Mouse (Mus musculus): ENCODE measurements around the gene Mcrip2. TPM values are rescaled to one million over a fixed set of nuclear protein-coding genes. Genes with fewer than 3 reads are reported as not detected.
"Not testable (repeated sequence)": the region's sequence is repeated elsewhere in the genome, so short reads cannot be mapped to it uniquely, and the experiment has no call there.

The Mcrip2 gene
- polyA plus RNA-seq, 1 experiment: 6.8 TPM

DNA sequence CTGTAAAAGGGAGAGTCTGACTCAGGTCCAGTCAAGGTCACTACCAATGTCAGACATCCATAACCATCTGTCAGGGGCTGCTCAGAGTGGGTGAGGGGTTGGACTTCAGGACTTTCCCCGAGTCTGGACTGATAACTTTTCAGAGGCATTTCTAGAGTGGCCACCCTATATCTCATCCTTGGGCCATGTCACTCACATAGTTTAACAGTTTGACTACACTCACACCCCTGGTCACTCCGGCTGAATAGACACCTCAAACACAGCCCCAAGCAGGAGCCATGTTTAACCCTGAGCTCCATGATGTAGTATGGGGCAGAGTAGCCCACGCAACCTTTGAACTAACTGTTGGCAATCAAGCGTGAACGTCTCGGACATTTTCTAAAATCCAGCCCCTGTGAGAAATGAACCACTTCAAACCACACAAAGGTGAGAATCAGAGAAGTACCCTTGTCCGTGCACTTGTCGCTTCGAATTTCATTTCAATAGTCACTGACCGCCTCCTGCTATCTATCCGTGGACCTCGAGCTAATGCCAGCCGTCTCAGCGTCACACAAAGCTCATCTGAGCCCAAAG, 5.7 kb upstream of the Mcrip2 start:
- Histone ChIP-seq H3K4me1 (ENCODE audit: control insufficient read depth, insufficient read depth, low read length) (peaks cover 5% of the 10 kb centered on the region), H3K4me3 (replicated peaks; ENCODE audit: control insufficient read depth, low read depth, low read length) (peak overlapping the region; percentile 99), H3K27ac (ENCODE audit: control insufficient read depth, insufficient read depth, low read depth, low read length, poor library complexity) (peak overlapping the region; percentile 46)
- TF ChIP-seq CTCF (IDR thresholded peaks at IDR 0.05; ENCODE audit: control insufficient read depth, insufficient read depth, low read length) (no peak), POLR2A (IDR thresholded peaks at IDR 0.05; ENCODE audit: borderline replicate concordance, control insufficient read depth, low read depth, low read length) (no peak)
- 9% methylated on average over 14 of the region's 14 CpGs for WGBS

DNA sequence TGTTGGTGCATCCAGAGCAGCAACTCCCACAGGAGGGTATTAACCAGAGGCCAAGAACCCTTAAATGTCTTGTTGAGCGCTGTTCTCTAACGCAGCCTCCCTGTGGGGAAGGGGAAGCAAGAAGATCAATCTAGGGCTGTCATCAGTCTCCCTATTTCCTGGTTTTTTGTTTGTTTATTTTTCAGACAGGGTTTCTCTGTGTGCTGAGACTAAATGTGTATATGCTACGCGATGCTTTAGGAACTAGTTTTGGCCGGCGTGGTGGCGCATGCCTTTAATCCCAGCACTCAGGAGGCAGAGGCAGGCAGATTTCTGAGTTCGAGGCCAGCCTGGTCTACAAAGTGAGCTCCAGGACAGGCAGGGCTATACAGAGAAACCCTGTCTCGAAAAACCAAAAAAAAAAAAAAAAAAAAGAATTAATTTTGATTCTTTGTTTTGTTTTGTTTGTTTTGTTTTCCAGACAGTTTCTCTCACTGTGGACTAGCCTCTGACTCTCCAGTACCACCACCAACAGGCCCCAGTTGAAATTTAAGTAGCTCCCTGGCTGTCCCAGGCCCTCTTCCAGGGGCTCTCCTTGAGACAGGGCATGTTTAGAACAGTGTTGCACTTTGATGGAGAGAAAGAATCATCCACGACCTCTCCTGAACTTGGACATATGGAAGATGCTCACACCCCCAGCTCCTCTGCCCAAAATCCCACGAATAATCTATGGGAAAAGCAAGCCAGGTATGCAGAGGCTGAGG, 5.0 kb upstream of the Mcrip2 start:
- H3K4me3 ChIP-seq (replicated peaks; ENCODE audit: control insufficient read depth, low read depth, low read length): no peak overlapping the region
- H3K27ac ChIP-seq (ENCODE audit: control insufficient read depth, insufficient read depth, low read depth, low read length, poor library complexity): no peak overlapping the region
- H3K4me1 ChIP-seq (ENCODE audit: control insufficient read depth, insufficient read depth, low read length): peaks cover 6% of the 10 kb centered on the region
- TF ChIP-seq CTCF (IDR thresholded peaks at IDR 0.05; ENCODE audit: control insufficient read depth, insufficient read depth, low read length): no peak
- no peak for TF ChIP-seq POLR2A (IDR thresholded peaks at IDR 0.05; ENCODE audit: borderline replicate concordance, control insufficient read depth, low read depth, low read length)
- 73% methylated on average over 11 of the region's 11 CpGs for WGBS

DNA sequence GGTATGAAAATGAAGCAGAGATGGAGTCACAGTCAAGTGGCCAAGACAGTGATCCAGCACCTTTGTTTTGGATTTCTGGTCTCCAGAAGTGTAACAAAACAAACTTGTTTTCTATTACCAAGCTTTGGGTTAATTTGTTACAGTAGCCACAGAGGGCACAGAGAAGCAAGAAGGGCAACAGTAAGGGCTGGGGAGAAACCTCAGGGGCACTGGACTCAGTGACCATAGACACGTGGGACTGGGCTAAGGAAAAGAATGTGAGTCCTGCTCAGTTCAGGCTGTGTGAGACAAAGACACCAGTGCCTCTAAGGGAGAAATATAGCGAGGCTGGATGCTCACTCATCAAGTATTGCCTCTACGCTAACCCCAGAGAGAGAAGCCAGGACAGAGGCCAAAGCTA, 4.1 kb upstream of the Mcrip2 start:
- H3K4me3 ChIP-seq (replicated peaks; ENCODE audit: control insufficient read depth, low read depth, low read length): no peak overlapping the region
- H3K4me1 ChIP-seq (ENCODE audit: control insufficient read depth, insufficient read depth, low read length): peaks cover 6% of the 10 kb centered on the region
- no peak overlapping the region for H3K27ac ChIP-seq (ENCODE audit: control insufficient read depth, insufficient read depth, low read depth, low read length, poor library complexity)
- 80% methylated on average over 3 of the region's 3 CpGs for WGBS
- TF ChIP-seq CTCF (IDR thresholded peaks at IDR 0.05; ENCODE audit: control insufficient read depth, insufficient read depth, low read length) (no peak), POLR2A (IDR thresholded peaks at IDR 0.05; ENCODE audit: borderline replicate concordance, control insufficient read depth, low read depth, low read length) (no peak)

DNA sequence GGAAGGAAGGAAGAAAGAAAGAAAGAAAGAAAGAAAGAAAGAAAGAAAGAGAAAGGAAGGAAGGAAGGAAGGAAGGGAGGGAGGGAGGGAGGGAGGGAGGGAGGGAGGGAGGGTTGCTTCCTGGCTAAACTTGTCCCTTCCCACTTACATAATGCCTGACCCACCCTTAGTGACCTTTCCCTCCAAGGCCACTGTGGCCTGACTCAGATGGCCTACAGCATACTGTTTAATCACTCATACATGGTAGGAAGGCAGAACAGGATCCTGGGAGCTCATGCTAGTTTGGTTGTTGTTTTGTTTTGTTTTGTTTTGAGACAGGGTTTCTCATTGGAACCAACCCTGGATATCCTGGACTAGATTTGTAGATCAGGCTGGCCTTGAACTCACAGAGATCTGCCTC, 3.0 kb upstream of the Mcrip2 start:
- not testable (repeated sequence) for H3K4me3 ChIP-seq (replicated peaks; ENCODE audit: control insufficient read depth, low read depth, low read length); H3K27ac ChIP-seq (ENCODE audit: control insufficient read depth, insufficient read depth, low read depth, low read length, poor library complexity); H3K4me1 ChIP-seq (ENCODE audit: control insufficient read depth, insufficient read depth, low read length)

DNA sequence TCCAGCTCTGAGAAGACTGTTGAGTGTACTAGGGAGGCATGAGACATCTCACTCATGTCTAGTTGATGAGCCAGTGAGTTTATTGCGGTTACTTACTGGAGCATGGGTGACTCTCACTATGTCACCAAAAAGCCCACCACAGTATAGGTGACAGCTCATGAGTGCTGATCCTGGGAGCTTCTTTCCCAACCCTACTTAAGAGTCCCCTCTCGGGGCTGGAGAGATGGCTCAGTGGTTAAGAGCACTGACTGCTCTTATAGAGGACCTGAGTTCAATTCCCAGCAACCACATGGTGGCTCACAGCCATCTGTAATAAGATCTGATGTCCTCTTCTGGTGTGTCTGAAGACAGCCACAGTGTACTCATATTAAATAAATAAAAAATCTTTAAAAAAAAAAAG, 1.4 kb upstream of the Mcrip2 start:
- no peak for TF ChIP-seq CTCF (IDR thresholded peaks at IDR 0.05; ENCODE audit: control insufficient read depth, insufficient read depth, low read length)
- TF ChIP-seq POLR2A (IDR thresholded peaks at IDR 0.05; ENCODE audit: borderline replicate concordance, control insufficient read depth, low read depth, low read length): no peak
- WGBS: 71% methylated on average over 2 of the region's 2 CpGs
- Histone ChIP-seq H3K4me1 (ENCODE audit: control insufficient read depth, insufficient read depth, low read length) (peaks cover 1% of the 10 kb centered on the region; the same call in 1 of the 2 replicates), H3K27ac (ENCODE audit: control insufficient read depth, insufficient read depth, low read depth, low read length, poor library complexity) (no peak overlapping the region), H3K4me3 (replicated peaks; ENCODE audit: control insufficient read depth, low read depth, low read length) (no peak overlapping the region)

DNA sequence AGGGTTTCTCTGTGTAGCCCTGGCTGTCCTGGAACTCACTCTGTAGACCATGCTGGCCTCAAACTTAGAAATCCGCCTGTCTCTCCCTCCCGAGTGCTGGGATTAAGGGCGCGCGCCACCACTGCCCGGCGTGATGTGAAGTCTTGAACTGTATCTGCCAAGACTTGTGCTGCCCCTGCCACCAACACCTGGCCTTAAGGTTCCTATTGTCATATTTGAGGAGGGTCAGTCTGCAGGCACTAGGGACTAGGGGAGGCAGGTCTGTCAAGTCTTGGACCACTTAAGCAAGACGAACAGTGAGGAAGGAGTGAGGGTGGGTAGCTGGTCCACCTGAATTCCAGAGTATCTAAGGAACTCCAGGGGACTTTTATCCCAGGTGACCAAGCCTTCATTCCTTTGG, 934 bp upstream of the Mcrip2 start:
- Histone ChIP-seq H3K27ac (ENCODE audit: control insufficient read depth, insufficient read depth, low read depth, low read length, poor library complexity) (no peak overlapping the region), H3K4me1 (ENCODE audit: control insufficient read depth, insufficient read depth, low read length) (peaks cover 1% of the 10 kb centered on the region; the same call in 1 of the 2 replicates), H3K4me3 (replicated peaks; ENCODE audit: control insufficient read depth, low read depth, low read length) (no peak overlapping the region)
- TF ChIP-seq CTCF (IDR thresholded peaks at IDR 0.05; ENCODE audit: control insufficient read depth, insufficient read depth, low read length) (no peak), POLR2A (IDR thresholded peaks at IDR 0.05; ENCODE audit: borderline replicate concordance, control insufficient read depth, low read depth, low read length) (no peak)
- 86% methylated on average over 8 of the region's 8 CpGs for WGBS

DNA sequence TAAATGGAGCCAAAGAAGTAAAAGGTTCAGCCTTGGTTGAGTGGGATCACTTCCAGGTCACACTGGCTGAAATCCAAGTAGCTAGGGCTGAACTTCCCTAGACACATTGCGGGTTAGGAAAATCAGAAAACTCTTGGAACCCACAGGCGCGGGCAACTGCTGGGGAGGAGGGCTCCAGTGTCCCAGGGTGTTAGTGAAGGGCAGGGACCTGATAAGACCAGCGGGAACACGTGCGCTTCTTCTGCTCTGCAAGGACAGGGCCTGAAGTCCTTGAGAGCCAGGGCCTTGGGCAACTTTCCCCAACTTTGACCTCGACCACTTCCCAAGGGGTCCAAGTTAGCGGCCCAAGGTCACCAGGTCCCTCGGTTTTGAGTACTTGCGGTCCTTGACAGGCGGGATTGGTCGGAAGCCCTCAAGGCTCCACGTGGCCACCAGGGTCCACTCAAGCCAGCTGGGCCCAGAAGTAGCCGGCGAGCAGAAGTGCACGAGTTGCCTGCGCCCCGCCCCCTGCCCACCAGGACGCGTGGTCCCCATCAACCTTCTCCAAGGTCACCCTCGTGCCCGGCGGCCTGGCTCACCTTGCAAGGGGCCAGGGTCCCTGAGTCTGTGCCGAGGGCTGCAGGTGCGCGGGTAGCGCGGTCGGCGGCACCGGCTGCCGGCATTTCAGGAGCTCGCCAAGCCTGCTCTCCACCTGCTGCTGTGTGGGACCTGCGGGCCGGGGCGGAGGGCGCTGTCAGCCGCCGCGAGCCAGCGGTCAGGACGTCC, 546 bp downstream of the Mcrip2 start:
- TF ChIP-seq POLR2A (IDR thresholded peaks at IDR 0.05; ENCODE audit: borderline replicate concordance, control insufficient read depth, low read depth, low read length) (no peak; the same call in 1 of the 2 replicates), CTCF (IDR thresholded peaks at IDR 0.05; ENCODE audit: control insufficient read depth, insufficient read depth, low read length) (no peak)

DNA sequence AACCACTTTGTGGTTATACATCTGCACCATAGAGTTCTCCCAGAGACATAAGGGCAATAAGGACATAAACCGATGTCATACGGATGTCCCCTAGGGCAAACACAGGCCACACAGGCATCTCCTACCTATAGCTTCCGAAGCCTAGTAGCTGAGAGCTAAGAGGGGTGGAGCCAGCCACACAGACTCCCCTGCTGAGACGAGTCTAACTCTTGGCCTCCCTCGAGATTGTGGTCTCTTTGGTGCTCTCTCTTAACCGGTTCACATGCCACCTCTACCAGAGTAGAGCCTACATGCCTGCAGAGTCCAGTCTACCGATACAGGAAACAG, 1.1 kb downstream of the Mcrip2 start:
- Histone ChIP-seq H3K4me1 (ENCODE audit: control insufficient read depth, insufficient read depth, low read length) (peaks cover 1% of the 10 kb centered on the region; the same call in 1 of the 2 replicates), H3K4me3 (replicated peaks; ENCODE audit: control insufficient read depth, low read depth, low read length) (peak overlapping the region; percentile 58), H3K27ac (ENCODE audit: control insufficient read depth, insufficient read depth, low read depth, low read length, poor library complexity) (no peak overlapping the region)
- WGBS: 7% methylated on average over 7 of the region's 7 CpGs
- TF ChIP-seq POLR2A (IDR thresholded peaks at IDR 0.05; ENCODE audit: borderline replicate concordance, control insufficient read depth, low read depth, low read length) (no peak), CTCF (IDR thresholded peaks at IDR 0.05; ENCODE audit: control insufficient read depth, insufficient read depth, low read length) (no peak)

More for the DNA sequence above, 546 bp downstream of the Mcrip2 start:
- Histone ChIP-seq H3K4me1 (ENCODE audit: control insufficient read depth, insufficient read depth, low read length) (peaks cover 1% of the 10 kb centered on the region; the same call in 1 of the 2 replicates), H3K27ac (ENCODE audit: control insufficient read depth, insufficient read depth, low read depth, low read length, poor library complexity) (peak overlapping the region; percentile 20; the same call in 1 of the 2 replicates), H3K4me3 (replicated peaks; ENCODE audit: control insufficient read depth, low read depth, low read length) (peak overlapping the region; percentile 58)
- WGBS: under 1% methylated on average over 42 of the region's 42 CpGs
